Mouse (Mus musculus): ENCODE measurements around the gene Sh3pxd2b.

Sh3pxd2b gene

DNA sequence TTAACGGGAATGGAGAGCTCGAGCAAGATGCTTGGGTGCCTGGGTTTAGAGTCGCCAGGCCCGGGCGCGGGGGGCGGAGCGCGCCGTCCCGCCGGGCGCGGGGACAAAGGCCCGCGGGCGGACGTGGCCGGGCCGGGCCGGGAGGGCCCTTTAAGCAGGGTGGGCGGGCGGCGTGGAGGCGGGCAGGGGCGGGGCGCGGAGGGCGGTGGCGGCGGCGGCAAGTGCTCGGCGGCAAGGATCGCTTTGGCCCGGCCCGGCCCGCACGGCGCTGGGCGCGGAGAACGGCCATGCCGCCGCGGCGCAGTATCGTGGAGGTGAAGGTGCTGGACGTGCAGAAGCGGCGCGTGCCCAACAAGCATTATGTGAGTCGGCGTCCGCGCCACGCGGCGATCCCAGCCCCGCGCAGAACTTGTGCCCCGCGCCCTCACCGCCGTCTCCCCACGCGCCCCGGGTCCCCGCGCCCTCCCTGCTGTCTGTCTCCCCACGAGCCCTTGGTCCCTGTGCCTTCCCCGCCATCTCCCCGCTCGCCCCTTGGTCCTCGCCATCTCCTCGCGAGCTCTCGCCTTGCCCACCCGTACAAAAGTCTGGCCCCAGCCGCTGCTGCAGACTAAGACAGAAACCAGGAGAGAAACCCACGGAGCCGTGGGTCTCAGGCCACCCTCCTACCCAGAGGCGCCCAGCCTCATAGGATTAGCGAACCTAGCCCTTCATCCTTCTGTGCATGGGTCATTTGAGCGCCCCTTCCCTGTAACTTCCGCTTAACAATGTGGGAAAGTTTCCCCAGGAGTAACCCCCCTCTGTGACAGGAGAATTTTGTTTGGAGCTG is at the start of gene Sh3pxd2b:
Sh3pxd2b (plus strand) TSS at position 214 of the 826 bp plus-strand sequence.
- no peak for DNase-seq (ENCODE audit: low spot score in 2 of 2)

DNA sequence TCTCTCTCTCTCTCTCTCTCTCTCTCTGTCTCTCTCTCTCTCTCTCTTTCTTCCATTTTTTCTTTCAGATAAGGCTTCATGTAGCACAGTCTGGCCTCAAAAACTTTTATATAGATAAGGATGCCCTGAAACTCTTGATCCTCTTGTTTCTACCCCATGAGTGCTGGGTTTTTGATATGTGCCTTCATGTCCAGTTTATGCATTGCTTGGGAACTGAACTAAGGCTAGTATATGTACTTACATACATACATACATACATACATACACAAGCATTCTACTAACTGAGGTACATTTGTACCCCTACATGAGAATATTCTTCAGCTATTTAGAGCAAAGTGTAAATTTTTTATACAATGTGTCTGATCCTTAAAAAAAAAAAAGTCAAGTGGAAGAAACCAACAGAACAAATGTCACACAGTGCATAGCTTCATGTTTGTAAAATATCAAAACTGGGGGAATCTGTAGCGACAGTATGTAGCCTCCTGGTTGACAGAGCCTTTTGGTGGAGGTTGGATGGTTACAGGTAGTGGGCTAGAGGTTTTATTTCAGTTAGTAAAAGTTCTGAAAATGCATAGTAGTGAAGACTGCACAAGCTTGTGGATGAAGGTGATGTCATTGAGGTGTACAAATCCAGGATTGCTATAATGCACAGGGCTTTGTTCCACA is 49.6 kb upstream of the Sh3pxd2b start:
- no peak for DNase-seq (ENCODE audit: low spot score in 2 of 2)

DNA sequence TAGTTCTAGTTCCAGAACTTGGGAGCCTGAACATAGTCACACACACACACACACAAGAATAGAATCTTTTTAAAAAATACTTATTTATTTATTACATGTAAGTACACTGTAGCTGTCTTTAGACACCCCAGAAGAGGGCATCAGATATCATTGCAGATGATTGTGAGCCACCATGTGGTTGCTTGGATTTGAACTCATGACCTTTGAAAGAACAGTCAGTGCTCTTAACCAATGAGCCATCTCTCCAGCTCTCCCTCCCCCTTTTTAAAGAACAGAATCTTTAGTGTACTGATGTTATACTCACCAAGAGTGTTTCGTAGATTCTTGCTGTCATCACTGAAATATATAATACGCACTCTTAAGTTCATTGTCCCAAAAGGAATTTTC is 49.1 kb upstream of the Sh3pxd2b start:
- DNase-seq (ENCODE audit: low spot score in 2 of 2): no peak

GRCm38 (mm10) chr11:32299865-32300264 is 47.8 kb upstream of the Sh3pxd2b start, which contains the start of gene Hbq1a:
TSS of gene Hbq1a (plus strand) at chr11:32300069.
- peak; percentile 9 to 38 for DNase-seq (ENCODE audit: low spot score in 2 of 2)

GRCm38 (mm10) chr11:32300279-32301267 is 47.0 kb upstream of the Sh3pxd2b start:
- DNase-seq (ENCODE audit: low spot score in 2 of 2): no peak

DNA sequence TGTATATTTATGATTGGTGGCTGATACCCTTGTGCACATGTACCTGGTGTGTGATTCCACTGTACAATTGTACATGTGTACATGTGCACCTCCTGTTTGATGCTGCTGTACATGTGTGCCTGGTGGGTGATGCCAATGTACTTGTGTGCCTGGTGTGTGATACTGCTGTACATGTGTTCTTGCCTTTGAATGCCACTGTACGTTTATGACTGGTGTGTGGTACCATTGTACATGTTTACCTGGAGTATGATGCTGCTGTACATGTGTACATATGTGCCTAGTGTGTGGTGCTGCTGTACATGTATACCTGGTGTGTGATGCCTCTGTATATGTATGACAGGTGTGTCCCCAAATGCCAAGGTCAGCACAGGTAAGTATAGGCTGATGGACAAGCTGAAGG is 46.1 kb upstream of the Sh3pxd2b start:
- DNase-seq (ENCODE audit: low spot score in 2 of 2): no peak

DNA sequence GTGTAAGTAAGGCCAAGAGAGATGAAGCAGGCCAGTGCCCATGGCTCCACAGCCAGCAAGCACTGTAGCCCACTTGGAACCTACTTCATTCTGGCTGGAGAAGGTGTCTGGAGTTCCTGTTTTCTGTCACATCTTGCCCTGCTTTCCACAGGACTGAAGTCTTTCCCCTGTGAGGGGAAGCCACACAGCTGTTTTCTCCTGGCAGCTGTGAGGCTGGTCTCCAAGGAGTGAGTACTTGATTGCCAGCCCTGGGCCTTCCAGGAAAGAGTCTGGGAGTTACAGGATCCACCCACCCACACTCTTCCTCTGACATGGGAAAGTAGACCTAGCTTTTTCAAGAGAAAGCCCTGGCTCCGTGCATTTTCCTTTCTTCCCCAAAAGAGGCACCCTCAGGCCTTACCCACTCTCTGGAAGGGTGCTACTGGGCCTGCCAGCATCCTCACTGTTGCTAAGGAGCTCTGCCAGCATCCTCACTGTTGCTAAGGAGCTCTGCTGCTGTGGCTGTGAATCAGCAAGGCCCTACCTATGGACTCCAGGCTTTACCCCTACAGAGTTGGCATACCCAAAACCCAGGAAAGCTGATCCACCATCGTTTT is 44.7 kb upstream of the Sh3pxd2b start:
- DNase-seq (ENCODE audit: low spot score in 2 of 2): no peak

GRCm38 (mm10) chr11:32303455-32303854 is 44.2 kb upstream of the Sh3pxd2b start:
- no peak for DNase-seq (ENCODE audit: low spot score in 2 of 2)

DNA sequence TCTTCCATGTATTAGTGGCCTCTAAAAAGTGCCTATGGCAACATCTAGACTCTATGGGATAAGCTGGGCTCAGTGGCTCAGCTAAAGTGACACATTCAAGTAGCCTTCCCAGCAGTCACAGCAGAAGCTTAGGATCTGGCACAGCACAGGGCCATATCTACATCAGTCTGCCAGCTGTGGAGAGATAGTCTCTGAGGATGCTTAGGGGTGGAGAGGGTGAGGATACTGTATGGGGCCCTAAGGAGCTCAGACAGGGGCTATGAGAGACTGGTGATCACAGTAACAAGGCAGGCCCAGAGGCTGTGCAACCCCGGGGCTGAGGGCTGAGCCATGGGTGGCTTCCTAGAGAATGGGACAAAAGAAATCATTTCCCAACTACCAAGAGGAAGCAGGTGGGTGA is 40.6 kb upstream of the Sh3pxd2b start:
- DNase-seq (ENCODE audit: low spot score in 2 of 2): no peak

DNA sequence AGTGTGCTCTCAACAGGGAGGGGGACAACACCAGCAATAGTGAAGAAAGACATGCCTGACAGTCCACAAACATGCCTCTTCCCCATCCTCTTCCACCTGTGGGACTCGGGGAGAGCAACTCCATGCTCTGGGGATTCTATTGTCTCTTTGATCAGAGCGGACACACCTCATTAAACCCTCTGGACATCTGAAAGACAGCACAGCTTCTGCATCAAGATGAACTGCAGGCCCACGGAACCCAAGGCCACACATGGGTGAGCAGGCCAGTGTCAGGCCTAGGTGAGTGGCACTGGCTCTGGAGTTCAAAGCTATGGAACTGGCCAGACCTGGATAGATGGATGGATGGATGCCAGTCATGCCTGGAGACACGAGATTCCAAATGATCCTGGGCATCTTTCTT is 38.2 kb upstream of the Sh3pxd2b start:
- no peak for DNase-seq (ENCODE audit: low spot score in 2 of 2)

DNA sequence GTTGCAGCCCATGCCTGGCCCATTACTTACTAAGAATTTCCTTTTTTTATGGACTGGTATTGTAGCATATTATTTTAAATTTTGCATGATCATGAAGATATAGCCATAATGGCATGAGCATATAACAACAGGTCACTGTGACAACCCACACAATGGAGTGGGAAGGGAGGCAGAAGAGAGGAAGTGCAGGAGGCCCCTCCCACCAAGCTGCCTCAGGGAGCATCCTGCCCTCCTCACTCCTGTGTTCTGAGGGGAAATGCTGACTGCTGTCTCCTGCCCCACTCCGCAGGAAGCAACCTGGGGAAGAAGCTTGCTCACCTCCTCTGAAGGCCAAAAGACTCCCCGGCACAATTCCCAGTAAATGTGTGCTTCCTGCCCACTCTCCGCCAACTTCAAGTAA is 37.7 kb upstream of the Sh3pxd2b start:
- no peak for DNase-seq (ENCODE audit: low spot score in 2 of 2)

GRCm38 (mm10) chr11:32316009-32316408 is 31.6 kb upstream of the Sh3pxd2b start:
- no peak for DNase-seq (ENCODE audit: low spot score in 2 of 2)

DNA sequence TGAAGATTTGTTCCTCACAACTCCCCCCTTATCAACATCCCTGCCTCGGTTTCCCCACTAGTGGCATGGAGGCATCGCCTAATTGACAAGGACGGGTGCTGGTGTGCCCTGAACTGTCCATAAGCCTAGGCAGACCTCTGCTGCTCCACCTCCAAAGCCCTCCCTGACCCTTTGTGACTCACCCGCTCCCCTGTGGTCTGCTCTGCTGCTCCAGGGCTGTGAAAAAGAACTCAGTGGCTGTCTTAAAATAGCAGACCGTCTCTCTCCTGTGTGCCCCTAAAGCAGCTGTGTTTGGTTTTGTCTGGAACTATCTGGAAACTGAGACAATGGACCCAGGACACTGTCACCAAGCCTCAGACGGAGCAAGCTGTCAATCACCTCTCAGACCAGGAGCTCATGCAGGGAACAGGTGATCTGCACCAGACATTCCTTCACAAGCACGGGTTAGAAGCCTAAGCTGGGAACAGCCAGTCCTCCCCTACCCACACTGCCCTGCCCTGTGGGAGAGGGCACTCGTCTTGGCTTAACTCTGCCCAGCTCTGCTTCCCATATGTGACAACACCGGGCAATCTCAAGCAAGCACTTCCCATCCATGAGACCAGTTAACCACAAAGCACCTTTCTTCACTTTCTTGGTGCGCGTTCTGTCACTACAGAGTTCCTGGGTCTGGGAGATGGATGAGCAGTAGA is 27.0 kb upstream of the Sh3pxd2b start:
- no peak for DNase-seq (ENCODE audit: low spot score in 2 of 2)

GRCm38 (mm10) chr11:32321196-32321565 is 26.4 kb upstream of the Sh3pxd2b start:
- peak; percentile 39 to 53 for DNase-seq (ENCODE audit: low spot score in 2 of 2)

DNA sequence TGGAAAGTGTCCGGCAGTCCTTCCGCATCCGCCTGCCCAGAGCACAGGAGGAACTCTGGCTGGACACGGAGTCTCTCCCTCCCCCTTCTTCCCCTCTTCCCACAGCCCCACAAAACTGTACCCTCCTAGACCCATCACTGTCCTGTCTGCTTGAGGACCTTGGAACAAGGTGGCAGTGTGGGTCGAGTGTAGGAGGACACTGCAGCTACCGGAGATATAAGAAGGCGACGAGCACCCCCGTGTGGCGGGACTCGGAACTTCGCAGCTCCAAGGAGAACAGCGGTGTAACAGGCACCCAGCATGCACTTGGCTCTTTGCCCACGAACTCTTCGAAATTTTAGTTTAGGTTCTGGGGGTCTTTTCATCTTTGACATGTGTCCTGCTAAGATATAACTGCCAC is 23.0 kb upstream of the Sh3pxd2b start:
- DNase-seq (ENCODE audit: low spot score in 2 of 2): peak; percentile 73 to 81

DNA sequence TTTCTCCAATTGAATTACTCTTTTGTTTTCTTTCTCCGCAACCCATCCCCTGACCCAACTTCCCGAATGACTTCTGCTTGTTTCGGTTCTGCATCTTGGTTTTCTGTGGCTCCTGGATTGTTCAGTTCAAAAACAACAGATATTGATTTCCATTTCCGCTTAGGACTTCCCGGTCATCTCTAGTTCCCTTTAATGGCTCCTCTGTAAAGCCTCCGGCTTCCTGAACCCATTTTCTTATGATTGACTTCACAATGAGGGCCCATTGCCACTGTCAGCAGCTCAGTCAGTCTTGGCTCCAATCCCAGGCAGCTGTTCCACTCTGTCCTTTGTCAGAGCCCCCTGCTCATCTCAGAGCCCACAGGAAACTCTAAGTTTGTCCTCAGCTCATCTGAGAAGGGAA is 16.5 kb upstream of the Sh3pxd2b start:
- DNase-seq (ENCODE audit: low spot score in 2 of 2): no peak

GRCm38 (mm10) chr11:32331861-32332260 is 15.8 kb upstream of the Sh3pxd2b start:
- no peak for DNase-seq (ENCODE audit: low spot score in 2 of 2)

DNA sequence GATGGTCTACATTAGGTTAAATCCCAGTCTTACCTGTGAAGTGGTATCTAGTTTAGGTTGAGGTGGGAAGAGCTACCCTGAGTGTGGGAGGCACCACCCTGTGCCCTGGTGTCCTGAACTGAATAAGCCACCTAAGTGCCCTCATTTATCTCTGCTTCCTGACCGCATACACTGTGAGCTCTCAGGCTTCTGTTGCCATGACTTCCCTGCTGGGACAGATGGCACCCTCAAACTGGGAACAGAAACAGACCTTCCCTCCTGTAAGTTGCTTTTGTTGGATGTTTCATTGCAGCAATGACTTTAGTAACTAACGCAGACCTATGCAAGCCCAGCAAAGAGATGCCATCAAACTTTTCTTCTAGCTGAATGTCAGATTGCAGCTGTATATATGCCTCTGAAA is 14.4 kb upstream of the Sh3pxd2b start:
- no peak for DNase-seq (ENCODE audit: low spot score in 2 of 2)

- no peak for DNase-seq (ENCODE audit: low spot score in 2 of 2)
These were observed 11.1 kb upstream of the Sh3pxd2b start for GRCm38 (mm10) chr11:32336435-32336907.

DNA sequence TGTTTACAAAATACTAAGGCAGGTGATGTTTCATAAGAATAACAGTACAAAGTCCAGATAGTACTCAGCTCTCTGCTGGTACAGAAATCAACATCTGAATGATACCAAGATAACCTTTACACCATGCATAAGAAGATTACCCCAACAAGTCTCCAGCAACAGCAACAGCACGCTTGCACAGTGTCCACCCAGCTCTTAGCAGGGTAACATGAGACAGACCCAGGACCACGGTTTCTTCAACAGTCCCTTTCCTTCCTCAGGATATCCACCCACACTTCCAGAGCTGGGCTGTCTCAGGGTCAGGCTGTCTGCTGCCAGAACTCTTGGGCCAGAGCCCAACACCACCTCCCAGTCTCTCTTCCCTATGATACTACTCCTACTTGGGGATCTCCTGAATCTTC is 8.5 kb upstream of the Sh3pxd2b start:
- DNase-seq (ENCODE audit: low spot score in 2 of 2): no peak

Measured in natural killer cell, adult 2 months (primary cell).